Mouse (Mus musculus) megakaryocyte-erythroid progenitor cell, adult 5-6 weeks (primary cell): ENCODE measurements at regions not wholly inside any gene's neighbourhood (a gene's known extent, or its start where the extent isn't known, plus 50 kb on each side); places are given as distances from the start of the nearest gene placed in this dataset.

Source experiments
- ATAC-seq: replicated peaks from 2 replicates; pipeline ENCODE4 v1.8.0; 2016; ENCODE audit warnings: mild to moderate bottlenecking, inconsistent platforms; ENCODE audit not compliant: severe bottlenecking, poor library complexity, low FRiP score, low TSS enrichment

DNA sequence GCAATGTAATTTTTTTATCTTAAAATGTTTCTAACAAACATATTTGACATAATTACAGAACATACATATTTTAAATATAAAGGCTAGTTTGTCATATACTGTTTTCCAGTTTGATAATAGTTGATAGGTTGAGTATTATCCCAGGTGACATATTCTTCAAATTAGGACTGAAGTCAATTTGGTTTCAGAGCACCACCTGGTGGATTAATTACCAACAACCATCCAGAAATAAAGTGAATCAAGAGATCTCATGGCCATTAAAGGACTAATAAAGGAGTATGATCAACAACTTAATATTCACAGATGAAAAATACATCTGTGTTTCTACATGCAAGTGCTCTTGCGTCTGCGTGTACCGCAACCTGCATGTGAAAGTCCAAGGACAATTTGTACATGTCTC lies 50.3 kb upstream of the Nmu start:
- no peak for ATAC-seq

GRCm38 (mm10) chr5:76416256-76416655 lies 52.7 kb upstream of the Nmu start:
- no peak for ATAC-seq

GRCm38 (mm10) chr5:76417137-76417536 lies 53.5 kb upstream of the Nmu start:
- ATAC-seq: no peak

DNA sequence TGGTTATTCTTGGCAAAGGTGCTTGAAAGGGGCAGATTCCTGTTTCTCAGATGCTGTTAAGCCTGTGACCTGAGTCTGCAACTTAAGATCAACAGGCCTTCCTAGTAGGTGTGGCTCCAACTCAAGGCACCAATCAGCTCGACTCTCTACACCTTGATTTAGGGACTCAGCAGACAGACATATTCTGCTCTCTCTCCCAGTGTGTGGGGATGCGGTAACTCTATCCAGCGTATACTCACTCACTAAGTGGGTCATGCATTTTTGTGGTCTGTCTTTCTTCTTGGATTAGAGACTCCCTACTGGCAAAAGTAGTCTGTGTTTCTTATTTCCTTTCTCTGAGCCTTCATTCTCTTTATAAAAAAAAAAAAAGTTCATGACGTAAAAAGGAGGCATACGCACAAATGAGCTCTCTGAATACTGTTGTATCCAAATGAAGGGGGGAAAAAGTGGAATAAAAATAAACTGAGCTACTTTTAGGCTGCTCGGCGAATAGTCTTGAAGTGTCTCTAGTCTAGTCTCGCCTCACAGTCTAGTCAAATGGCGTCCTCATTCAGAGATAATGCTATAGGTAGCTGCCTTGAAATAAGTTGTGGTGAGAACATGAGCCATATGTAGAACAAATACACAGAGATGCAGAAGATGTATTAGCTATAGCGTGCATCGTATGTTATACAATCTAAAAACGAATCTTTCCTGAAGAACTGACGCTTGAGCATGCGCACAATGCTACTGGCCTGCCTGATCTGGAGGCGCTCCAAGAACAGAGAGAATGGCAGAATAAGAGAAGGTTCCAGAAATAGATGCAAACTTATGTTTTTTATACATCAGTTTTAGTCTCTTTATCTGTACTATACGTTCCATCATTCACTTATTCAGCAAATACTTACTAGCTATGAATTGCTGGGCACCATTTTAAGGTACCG lies 55.6 kb upstream of the Nmu start:
- no peak for ATAC-seq

DNA sequence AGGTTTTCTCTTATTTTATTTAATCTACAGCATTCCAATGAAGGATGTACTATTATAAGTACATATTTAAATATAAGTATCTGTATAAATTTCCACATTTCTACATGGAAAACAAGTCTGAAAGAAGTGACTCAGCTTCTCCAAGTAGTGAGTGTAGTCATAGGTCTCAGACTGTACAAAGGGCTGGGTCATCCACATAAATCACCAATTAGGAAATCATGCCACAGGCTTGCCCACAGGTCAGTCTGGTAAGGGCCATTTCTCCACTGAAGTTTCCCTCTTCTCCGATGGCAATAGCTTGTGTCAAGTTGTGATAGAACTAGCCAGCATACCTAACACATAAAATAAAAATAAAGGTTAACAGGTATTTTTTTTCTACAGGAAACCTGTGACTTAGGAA lies 56.3 kb upstream of the Nmu start:
- no peak for ATAC-seq

GRCm38 (mm10) chr5:76420606-76421005 lies 57.0 kb upstream of the Nmu start:
- no peak for ATAC-seq

- ATAC-seq: no peak
Observed at GRCm38 (mm10) chr5:76423593-76423992, 60.0 kb upstream of the Nmu start.

DNA sequence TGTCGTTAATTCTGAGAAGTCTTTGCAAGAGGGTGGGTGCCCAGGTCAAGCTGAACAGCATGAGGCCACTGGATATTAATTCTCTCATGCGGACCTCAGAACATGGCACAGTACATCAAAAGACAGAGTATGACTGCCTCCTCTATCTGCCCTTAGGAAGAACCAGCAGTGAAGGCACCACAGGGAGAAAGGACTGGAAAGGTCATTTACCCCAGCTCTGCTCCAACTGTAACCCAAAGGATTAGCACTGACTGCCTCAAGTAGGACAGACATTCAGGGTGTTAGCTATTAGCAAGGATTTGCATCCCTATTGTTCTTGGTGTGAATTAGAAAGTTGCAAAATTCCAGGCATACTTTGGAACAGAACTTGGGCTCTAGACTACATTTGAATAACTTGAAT lies 58.2 kb upstream of the Gm7271 start:
- peak; percentile 63 for ATAC-seq

DNA sequence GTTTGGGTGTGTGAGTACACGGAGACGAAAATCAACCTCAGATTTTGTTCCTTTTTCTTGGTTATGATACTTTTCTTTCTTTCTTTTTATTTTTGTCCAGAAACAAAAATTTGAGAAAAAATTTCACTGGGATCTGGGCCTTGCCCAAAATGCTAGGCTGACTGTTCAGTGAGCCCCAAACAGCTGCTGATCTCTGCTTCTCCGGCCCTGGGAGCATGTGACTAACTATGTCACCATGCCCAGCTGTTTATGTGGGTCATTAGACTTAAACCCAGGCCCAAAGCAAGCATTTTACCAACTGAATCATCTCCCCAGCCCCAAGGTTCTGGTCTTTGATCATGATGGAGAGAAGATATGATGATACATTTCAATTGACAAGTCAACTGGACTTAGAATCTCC lies 56.3 kb upstream of the Gm7271 start:
- no peak for ATAC-seq

GRCm38 (mm10) chr5:76429441-76429840 lies 54.4 kb upstream of the Gm7271 start:
- ATAC-seq: no peak

DNA sequence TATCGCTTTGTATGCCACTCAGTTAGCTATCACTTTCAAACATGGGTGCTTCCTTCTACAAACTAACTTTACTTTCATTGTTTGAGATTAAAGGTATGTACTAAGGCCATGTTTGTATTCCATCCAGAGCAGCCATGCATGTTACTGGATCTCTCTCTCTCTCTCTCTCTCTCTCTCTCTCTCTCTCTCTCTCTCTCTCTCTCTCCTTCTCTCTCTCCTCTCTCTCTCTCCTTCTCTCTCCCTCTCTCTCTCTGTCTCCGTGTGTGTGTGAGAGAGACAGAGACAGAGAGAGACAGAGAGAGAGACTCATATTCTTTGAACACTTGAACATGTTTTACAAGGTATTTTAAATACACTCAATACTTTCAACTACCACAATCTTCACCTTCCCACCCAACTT lies 50.2 kb upstream of the Gm7271 start:
- ATAC-seq: no peak
